Mouse (Mus musculus): ENCODE data around the gene Snx17.

Snx17 gene

DNA sequence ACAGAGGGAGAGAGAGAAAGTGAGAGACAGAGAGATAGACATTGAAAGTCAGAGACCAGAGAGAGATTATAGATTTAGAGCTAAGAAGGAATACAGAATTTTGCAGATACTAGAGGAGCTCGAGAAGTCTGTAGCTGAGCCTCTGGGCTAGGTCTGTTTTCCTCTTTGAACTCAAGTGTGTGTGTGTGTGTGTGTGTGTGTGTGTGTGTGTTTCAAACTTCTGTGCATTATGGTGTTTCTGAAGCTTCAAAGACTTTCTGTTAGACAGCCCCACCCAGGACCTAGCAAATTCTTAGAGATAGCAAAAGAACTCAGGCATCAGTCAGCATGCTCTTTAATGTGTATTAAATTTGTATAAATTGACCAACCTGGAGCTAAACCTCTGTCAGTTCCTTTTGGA is 33.6 kb downstream of the Snx17 start:
- no peak for DNase-seq (ENCODE audit: low read depth, low spot score)

DNA sequence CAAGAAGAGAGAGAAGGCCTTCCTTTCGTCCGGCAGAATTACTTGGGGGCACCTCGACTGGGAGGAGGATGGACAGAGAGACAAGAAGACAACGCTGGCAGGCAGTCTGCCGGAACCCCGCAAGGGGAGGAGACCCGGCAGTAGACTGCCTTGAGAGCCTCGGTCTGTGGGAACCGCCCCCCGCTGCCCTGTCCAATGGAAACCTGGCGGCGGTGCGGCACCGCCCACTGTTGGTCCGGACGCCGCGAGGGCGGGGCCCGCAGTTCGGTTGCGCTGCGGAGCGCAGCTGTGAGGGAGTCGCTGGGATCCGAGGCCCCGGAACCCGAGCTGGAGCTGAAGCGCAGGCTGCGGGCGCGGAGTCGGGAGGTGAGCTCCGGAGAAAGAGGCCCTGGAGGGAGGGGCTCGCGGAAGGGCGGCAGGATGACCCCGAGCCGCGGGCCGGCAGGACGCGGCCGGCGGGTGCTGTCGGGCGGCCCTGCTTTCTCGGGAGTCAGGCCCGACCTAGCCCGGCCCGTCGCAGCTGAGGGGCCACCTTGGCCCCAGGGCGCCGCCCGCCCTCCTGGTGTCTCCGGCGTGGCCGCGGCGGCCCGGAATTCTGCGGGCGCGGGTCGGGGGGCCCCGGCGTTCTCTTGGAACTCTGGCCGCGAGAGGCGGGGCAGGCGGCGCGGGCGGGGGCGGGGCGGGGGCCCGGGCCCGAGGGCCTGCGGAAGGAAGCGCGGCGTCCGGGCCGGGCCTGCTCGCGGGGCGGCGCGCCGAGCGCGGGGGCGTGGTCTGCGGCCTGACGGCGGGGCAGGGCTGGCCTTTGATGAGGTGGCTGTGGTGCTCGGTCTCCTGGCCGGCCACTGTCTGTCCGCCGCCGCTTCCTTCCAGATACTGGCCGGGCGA is 47.9 kb downstream of the Snx17 start, which contains the start of the genes Nrbp1 and Gm9970:
Nrbp1 (plus strand) TSS at position 228 of the 885 bp plus-strand sequence.
Gm9970 (minus strand) TSS at position 596 of the 885 bp plus-strand sequence.
- DNase-seq (ENCODE audit: low read depth, low spot score) = peak; percentile 98

DNA sequence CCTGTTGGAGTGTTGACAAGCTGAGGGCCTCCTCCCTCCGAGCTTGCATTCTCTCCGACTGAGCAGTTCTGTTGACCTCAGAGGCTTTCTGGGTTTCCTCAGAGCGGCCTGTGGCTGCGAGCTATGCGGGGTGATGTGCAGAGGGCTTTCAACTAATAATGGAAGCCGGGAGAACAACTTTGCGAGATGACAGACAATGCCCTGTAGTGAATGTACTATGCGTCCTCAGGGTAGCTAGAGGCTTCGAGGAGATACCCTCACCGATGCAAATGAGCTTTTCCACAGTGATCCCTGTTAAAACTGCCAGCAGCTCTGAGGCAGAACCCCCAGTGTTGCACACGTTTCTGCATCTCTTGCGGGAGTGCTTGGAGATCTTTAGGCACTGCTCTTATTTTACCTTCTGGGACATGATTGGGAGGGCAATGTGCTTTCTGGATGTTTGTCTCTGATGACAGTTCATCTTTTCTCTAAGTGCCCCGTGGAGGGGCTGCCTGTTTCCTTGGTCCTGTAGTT is 48.6 kb downstream of the Snx17 start:
- no peak for DNase-seq (ENCODE audit: low read depth, low spot score)

DNA sequence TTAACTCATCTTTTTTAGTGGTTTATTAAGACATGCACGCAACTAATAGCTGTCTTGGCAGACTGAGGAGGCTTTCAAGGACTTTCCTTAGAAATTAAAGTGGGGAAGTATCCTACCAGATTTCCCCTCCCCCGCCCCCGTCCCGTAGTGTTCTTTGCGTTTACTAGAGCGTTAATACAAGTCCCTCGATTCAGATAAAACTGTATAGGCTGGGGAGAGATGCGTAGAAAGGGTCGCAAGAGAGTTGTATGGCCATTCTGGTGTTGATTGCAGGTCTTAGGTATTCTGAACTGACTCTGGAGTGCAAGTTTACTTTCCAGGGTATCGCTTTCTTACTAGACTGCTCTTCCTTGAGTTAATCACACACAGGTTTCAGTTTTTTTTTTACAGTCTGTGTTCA is 49.2 kb downstream of the Snx17 start:
- DNase-seq (ENCODE audit: low read depth, low spot score) = no peak

Data from A20 (cell line).